Mouse (Mus musculus) retina, adult 2 months (tissue): ENCODE data around the gene Tle6.

Experiments
- DNase-seq: peaks from one replicate; pipeline ENCODE4 v3.0.0-alpha.2; 2012; ENCODE audit warnings: low read depth, low spot score

Gene Tle6

DNA sequence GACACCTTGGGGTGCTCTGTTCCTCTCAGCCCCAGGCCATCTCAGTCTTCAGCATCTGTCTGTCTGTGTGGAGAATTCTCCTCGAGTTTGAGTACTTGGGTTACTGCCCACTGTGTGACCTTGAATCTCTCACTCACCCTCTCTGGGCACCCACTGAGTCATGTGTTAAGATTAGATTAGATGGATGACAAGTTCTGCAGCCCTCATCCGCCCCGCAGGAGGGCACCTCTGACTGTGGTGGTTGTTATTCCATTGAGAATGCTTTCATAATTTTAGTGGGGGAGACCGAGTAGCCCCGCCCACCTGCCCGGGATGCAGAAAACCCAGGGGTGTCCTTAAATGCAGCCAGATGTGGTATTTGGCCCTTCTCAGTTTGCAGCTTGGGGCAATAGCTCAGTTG is 37.4 kb downstream of the Tle6 start:
- no peak for DNase-seq

DNA sequence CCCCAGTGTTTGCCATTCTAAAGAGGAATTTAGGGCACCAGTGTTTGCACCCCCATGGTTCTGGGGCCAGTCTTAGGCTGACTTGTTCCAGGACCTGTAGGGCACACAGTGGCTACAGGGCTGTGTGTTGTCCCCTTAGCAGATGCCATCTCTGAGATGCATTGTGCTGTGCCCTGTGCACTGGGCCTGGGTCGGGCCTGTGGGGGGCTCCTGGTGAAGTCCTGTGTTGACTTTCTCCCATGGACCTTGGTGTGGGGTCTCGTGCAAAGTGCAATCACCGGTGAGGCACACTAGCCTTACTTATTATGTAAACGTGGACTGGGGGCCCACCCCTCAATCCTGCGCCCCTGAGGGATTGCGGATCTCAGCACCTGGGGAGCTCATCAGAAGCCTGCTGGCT is 38.5 kb downstream of the Tle6 start:
- DNase-seq, result no peak

DNA sequence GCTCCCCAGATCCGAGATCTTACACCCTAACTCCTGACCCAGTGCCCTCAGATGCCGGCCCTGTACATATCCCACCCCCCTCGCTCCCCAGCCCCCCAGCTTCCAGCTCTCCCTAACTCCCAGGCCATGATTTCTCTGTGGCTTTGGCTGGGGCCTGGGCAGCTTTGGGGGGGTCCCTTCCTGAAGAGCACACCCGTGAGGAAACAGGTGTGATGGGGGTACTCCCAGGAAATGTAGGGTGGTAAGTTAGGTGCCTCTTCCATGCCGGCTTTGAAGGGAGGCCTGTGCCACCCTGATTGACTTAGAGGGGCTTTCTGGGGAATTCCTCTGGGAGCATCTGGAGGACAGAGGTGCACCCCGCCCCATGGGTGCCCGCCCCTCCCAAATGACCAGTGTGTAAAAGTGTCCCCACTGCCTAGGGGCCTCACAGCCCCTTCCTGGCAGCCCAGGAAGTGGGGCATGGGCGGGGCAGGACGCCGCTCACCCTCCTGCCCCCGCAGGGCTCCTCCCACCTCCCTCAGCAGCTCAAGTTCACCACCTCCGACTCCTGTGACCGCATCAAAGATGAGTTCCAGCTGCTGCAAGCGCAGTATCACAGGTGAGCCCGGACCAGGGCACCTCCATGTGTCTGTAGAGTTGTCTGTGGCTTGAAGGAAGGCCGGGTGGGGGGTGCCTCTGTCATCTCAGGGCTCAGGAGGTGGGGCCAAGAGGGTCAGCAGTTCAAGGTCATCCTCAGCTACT is 40.0 kb downstream of the Tle6 start:
- DNase-seq, result no peak

DNA sequence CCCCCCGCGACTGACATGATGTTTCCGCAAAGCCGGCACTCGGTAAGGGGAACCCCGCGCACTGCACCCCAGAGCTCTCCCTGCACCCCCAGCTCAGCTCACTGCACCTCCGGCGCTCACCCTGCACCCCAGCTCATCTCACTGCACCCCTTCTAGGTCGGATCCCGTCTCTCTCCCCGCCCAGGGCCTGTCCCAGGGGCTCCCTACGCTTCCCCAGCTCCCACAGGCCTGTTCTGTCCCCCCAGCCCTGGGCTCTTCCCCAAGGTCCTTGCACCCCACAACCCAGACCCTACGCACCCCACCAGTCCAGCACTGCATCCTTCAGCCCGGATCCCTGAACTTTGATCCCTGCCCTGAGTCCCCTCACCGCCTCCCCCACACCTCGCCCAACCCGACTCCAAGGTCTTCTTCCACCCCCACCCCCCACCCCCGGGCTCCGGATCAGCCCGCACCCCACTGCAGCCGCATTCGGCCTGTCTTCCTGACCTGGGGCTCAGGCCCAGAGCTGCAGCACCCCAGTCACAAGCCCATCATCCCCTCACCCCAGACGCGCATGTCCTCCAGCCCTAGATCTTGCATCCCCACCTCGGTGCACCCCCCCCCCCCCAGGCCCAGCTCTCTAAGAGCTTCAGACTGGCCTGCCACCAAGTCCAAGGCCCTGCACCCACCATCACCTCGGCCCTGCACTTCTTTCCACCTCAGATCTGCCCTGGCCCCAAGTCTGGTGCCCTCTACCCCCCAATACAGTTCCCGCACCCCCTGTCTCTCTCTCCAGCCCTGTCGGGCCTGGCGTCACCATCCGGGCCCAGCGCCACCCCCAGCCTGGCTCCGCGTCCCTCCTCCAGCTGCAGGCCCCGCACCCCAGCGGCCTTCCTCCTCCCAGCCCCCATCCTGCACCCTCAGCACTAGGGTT is 41.0 kb downstream of the Tle6 start:
- no peak for DNase-seq

GRCm38 (mm10) chr10:81559163-81559626 is 41.7 kb downstream of the Tle6 start, which contains the start of gene Aes:
Aes (plus strand) TSS chr10:81559488.
- DNase-seq, result no peak

- no peak for DNase-seq
Measured at GRCm38 (mm10) chr10:81557491-81557890, 43.4 kb downstream of the Tle6 start.

- DNase-seq, result no peak
Measured at GRCm38 (mm10) chr10:81556282-81556681, 44.6 kb downstream of the Tle6 start.

DNA sequence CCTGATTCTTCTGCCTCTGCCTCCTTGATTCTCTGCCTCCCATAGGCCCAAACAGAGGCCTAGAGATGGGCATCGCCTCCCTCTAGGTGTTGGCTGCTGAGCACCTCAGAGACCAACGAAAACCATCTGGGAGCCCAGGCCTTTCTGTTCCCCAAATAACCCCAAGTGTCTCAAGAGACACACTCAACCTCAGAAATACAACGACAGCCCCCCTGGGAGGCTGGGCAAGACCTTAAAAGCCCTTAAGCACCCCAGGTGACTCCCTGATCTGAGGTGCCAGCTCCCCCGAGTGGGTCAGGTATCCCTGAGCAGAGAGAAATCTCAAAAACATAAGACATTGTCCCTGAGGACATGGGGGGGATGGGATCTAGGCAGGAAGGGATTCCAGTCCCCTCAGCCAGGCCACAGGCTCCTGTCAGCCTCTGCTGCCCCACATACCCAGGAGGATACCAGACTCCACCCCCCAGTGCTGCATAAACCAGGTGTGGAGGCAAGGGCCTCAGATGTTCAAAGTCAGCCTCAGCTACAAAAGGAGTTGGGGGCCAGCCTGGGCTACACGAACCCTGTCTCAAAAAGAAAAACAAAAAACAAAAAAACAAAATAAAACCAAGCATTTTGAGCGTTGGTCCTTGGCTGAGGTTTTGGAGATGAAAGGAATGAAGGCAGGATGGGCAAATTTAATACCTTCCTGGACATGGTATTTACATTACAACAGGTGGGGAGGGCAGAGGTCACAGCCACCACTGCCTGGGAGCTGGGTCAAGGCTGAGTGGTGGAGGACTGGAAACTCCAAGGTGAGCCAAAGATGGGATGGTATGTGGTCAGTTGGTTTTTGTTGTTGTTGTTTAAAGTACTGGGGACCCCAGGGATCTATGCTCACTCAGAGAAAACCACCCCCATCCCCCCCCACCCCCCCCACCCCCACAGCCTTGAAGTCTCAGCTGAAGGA is 46.8 kb downstream of the Tle6 start:
- DNase-seq, result no peak

- no peak for DNase-seq
Measured at GRCm38 (mm10) chr10:81553232-81553631, 47.6 kb downstream of the Tle6 start.

DNA sequence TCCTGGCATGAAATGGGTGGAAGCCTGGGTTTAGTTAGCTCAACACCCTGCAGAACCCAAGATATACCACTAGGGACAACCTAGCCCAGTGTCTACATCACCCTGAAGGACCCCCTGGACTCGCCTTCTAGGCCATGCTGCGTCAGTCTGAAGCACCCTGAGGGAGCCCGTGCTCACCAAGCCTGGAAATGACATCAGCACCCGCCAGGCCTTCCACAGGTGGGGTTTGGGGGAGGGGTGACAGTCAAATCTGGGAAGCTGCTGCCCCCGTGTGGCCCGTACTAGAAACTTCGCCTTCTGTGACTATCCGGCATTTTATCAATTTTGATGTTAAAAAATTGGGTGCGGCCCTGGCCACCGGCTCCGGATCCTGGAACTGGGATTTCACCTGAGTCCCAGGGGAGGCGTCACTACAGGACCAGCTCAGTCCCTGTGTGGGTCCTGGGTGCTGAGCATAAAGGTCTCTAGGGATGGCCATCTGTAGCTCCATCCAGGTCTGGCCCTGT is 49.2 kb downstream of the Tle6 start:
- peak; percentile 68 for DNase-seq

DNA sequence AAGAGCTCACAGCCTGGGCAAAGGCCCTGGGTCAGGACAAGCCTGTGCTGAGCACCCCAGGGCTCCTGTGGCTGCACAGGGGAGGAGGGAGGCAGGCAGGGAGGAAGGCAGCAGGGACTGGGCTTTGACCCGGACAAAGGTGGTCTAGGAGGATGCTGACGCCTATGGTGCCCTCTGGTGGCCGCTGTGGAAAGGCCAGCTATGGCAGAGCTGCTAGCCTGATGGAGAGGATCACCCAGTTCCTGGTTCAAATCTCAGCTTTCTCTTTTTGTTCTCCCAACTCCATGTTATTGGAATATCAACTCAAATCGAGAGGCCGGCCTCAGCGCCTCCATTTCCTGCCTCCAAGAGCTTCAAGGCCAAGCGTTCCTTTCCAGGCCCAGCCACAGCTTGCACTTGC is 50.6 kb downstream of the Tle6 start:
- no peak for DNase-seq

DNA sequence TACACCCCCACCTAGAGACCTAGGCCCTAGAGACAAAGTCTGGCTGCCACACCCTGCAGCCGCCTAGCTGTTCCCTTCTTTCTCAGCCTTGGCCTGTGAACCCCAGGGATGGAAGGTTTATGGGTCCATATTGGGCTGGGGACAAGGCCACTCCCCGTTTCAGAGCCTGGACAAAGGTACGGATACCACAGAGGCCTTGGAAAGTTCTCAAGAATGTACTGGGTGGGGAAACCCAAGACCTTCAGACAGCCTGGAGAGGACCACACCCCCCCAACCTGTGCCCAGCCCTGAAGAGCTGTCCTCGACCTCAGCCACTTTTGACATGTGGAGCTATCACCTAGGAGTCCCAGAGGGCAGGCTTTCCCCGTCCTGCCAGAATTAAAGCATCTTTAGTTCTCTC is 51.9 kb downstream of the Tle6 start:
- no peak for DNase-seq

- DNase-seq, result no peak
Measured at GRCm38 (mm10) chr10:81546788-81547571, 53.9 kb downstream of the Tle6 start.

DNA sequence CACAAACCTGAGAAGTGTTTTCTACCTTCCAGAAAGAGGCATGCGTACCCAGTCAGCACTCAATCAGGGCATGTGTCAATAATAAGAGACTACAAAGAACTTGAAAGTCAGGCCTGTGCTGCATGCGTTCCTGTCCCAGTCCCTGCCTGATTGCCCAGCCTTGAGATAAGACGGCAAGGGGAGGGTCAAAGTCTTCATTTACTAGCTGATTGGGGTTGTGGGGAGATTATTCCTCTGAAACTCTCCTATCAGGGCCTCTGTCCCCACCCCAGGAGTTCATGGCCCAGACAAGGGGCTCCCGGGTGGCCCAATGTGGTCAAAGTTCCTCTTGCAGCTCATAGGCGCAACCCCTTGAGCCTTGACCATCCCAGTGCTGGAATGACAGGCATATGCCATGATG is 54.5 kb downstream of the Tle6 start:
- DNase-seq, result no peak

GRCm38 (mm10) chr10:81545161-81545747 is 55.6 kb downstream of the Tle6 start, which contains the start of gene Gna11:
Gna11 (minus strand) TSS chr10:81545190.
- peak; percentile 96 for DNase-seq

DNA sequence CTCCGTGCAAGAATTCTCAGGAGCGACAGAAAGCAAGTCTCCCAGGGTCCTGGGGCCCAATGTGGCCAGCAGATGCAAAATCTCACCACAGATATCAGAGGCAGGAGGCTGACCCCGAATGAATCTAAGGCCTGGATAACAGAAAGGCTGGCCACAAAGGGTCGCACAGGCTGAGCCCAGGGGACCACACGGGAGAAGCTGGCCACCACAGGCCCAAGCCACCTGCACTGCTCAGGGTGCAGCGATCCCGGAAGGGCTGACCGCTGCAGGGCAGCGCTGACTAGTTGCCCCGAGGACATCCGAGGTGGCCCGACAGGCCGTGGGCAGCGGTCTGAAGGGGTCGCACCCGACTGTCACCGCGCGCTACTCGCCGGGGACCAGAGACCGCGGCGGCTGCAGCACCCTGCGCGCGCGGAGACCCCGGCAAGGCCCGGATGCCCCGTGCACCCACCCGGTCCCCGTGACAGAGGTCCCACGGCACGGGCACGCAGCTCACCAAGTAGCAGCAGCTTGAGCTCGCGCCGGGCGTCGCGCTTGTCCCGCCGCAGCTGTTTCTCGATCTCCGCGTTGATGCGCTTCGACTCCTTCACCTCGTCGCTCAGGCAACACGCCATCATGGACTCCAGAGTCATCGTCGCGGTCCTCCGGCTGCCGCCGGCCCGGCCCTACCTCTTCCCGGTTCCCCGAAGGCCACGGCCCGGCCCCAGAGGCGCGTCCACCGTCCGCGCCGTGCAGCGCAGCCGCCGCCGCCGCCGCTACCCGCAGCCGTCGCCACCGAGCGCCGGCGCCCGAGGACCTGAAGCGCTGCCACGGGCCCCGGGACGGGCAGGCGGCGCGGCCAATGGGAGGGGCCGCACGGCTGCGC is 56.3 kb downstream of the Tle6 start:
- no peak for DNase-seq

GRCm38 (mm10) chr10:81543633-81544032 is 57.2 kb downstream of the Tle6 start:
- no peak for DNase-seq

GRCm38 (mm10) chr10:81542727-81543460 is 58.0 kb downstream of the Tle6 start:
- no peak for DNase-seq
